Mouse (Mus musculus): Measurements from ENCODE around the gene Clstn2.

DNA sequence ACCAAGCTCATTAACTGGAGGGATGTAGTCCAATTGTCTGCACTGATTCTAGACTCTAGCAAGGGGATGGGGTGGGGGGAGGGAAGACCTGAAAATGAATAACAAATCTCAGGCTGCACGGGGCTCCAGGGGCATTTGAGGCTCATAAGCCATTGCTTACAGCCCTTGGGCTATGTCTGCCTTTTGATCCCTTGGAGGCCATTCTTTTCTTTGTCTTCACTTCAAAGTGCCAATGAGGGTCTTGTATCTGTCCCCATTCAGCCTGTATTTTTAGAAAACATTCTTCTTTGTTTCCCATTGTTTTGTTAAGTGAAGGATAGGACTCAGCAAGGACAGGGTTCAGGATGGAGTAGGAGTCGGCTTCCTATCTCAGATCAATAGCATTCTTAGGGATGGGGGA is 556.0 kb downstream of the Clstn2 start:
- TF ChIP-seq CTCF (IDR thresholded peaks at IDR 0.05; ENCODE audit: low read depth, low read length) (no peak), POLR2A (IDR thresholded peaks at IDR 0.05; ENCODE audit: borderline replicate concordance, low read depth, low read length) (no peak)
